20 mouse cellular contexts compared by ENCODE assay signal in the genomic region with DNA sequence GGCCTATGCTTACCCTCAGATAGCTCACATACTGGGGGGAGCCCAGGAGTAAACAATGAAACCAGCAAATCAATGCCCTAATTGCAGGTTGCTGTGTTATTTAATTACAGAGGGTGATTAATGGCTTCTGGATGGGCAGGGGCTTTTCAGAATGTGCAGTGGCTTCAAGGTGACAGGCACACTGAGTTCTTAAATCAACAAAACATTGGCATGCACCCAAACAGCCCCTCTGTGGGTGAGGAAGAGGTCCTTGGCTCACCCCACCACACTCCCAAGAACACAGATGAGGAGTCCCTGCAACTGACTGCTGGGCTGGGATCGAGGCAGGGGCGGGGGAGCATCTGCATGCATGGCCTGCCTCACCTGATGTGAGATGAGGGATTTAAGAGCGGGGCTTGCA.
"Had no signal": no experiment of that assay in that cellular context is flagged by ENCODE, and none has a peak within 500 bp of the region (broad histone marks: within the 10 kb centered on the region; RNA-seq: fewer than 3 reads in every experiment).

No protein-coding gene starts in this region.

- H3K4me2 ChIP-seq: kidney, embryonic 15.5 days; limb, embryonic 12.5 days; limb, embryonic 15.5 days; liver, embryonic 11.5 days; lung, embryonic 14.5 days; midbrain, embryonic 12.5 days; midbrain, embryonic 15.5 days; stomach, embryonic 15.5 days had no signal

- H3K9me3 ChIP-seq: kidney, embryonic 15.5 days; limb, embryonic 12.5 days; limb, embryonic 15.5 days; midbrain, embryonic 12.5 days; midbrain, embryonic 15.5 days; stomach, embryonic 15.5 days had no signal

- H3K36me3 ChIP-seq: kidney, embryonic 15.5 days; limb, embryonic 12.5 days; limb, embryonic 15.5 days; midbrain, embryonic 12.5 days; midbrain, embryonic 15.5 days; stomach, embryonic 15.5 days had no signal

- H3K27ac ChIP-seq: kidney, embryonic 15.5 days; limb, embryonic 12.5 days; limb, embryonic 15.5 days; liver, embryonic 14.5 days; macrophage; midbrain, embryonic 12.5 days; midbrain, embryonic 15.5 days; stomach, embryonic 15.5 days had no signal

- H3K27me3 ChIP-seq: midbrain, embryonic 12.5 days; midbrain, embryonic 15.5 days; stomach, embryonic 15.5 days had no signal

- H3K9ac ChIP-seq: kidney, embryonic 15.5 days; limb, embryonic 12.5 days; limb, embryonic 15.5 days; liver, embryonic 14.5 days; liver, postnatal 0 days; lung, embryonic 14.5 days; midbrain, embryonic 12.5 days; midbrain, embryonic 15.5 days; stomach, embryonic 15.5 days had no signal

- DNase-seq: kidney, adult 8-10 months; kidney, postnatal 10 days; kidney, postnatal 36 days; layer of hippocampus, postnatal 36 days; left cerebral cortex, postnatal 4 days; liver, postnatal 0 days; lung, embryonic 14.5 days; right cerebral cortex, postnatal 25 days; thymus, adult 18-20 months; thymus, postnatal 36 days had no signal

- ATAC-seq: liver, postnatal 0 days; lung, postnatal 0 days; midbrain, embryonic 15.5 days had no signal

- H3K4me3 ChIP-seq: kidney, embryonic 15.5 days; limb, embryonic 12.5 days; limb, embryonic 15.5 days; midbrain, embryonic 12.5 days; midbrain, embryonic 15.5 days; stomach, embryonic 15.5 days had no signal

- H3K4me1 ChIP-seq: limb, embryonic 15.5 days had no signal
